Mouse (Mus musculus): Measurements from ENCODE around the gene Polr2l. TPM values are rescaled to one million over a fixed set of nuclear protein-coding genes. Genes with fewer than 3 reads are reported as not detected.

The Polr2l gene
- polyA plus RNA-seq (2015; fragmentation: Nextera tagmentation; extraction: Ambion mirVana), result 45.8 and 47.8 TPM in 2 replicates

DNA sequence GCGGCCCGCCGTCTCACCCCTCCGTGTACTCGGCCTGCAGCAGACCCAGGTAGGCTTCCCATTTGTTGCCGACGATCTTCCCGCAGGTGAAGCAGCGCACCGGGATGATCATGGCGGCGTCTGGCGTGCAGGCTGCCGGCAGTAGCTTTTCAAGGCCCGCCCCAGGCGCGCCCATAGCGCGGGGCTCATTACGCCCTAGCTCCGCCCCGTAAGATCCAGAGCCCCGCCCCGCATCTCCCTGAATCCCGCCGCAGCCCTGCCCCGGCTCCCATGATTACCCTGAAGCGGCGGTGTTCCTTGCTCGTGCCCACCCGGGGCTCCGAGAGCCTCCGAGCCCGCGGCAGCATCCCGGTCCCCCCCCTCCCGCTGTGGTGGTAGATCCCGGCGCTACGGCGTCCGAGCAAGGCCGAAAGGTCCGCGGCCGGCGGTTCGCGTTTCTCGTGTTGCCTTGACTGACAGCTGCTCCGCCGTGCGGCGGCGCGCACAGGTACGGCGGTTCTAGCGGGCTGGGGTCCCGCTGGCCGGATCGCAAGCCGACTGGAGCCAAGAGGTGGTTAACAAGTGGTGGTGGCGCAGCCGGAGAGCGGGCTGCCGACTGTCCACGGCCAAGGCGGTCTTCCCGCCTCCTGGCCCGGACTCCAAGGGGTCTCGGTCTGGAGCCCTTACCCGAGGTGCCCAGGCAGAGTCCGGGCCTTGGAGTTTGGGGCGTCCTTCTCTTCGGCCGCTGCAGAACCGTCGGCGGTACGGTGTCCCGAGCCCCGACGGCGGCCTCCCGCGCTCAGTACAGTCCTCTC lies at the start of gene Polr2l, which contains the start of gene Tspan4:
Gene Polr2l, minus strand, starts transcription at position 122 of the 794 bp plus-strand sequence.
Gene Tspan4, plus strand, starts transcription at position 230 of the 794 bp plus-strand sequence.

DNA sequence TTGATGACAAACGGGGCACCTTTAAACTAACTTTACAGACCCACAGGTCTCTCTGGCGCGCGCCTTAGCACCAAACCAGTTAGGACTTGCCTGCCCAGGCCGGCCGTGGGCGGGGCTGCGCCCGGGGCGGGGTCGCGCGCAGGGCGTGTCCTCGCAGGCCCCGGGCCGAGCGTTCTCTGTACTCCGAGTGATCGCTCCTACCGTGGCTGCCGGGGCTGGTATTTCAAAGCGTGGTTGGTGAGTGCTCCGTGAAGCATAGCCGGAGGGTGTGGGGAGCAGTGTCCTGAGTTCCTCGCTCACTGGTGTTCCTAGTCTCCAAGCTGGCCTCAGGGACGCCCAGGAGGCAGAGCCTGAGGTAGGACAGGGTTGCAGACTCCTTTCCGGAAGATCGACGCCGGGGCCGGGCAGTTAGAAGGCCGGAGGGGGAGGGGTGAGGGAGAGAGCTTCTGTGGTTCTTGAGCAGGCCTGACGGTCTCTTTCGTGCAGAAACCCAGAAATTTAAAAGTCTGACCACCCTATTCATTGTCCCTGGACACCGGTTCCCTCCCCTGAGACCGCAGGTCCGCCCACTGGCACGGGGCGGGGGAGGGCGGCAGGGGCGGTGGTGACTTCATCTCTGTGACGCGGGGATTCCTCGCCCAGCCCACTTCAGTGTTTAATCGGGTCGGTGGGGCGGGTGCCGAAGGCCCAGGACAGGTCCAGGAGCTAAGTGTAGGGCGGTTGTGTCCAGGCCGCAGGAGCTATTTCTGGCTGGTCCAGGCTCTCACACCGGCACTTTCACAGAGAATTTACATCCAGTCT lies 7.5 kb downstream of the Polr2l start, which contains the start of gene Cd151:
Gene Cd151, plus strand, starts transcription at position 163 of the 801 bp plus-strand sequence.

DNA sequence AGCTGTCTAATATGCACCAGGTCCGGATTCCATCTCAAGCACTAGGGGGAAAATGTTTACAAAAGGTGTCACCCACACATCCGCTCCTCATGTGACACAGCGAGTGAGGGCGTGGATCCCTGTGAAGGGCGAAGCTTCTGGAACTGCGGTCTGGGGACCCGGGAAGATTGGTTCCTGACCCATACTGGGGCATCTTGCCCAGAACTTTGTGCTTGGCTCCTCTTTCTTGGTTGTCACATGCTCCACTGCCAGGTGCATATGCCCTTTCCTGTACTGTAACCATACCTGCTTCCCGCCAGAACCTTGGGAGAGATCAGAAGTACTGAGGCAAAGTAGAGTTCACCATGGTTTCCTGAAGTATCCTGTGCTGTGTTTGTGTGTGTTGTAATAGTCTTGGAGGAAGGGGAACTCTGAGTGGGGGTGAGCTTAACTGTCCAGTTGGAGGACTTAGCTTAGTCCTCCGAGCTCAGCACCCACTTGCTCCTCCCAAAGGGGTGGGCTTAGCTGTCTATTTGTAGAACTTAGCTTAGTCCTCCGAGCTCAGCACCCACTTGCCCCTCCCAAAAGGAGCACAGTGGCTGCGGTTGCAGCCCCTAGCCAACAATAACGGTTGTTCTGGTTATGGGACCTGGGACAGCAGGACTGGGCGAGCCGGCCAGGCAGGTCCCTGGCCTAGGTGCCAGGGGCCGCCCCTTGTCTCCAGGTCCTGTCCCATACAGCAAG lies 14.4 kb downstream of the Polr2l start, which contains the start of gene Cracr2b:
Gene Cracr2b, plus strand, starts transcription at position 704 of the 723 bp plus-strand sequence.

DNA sequence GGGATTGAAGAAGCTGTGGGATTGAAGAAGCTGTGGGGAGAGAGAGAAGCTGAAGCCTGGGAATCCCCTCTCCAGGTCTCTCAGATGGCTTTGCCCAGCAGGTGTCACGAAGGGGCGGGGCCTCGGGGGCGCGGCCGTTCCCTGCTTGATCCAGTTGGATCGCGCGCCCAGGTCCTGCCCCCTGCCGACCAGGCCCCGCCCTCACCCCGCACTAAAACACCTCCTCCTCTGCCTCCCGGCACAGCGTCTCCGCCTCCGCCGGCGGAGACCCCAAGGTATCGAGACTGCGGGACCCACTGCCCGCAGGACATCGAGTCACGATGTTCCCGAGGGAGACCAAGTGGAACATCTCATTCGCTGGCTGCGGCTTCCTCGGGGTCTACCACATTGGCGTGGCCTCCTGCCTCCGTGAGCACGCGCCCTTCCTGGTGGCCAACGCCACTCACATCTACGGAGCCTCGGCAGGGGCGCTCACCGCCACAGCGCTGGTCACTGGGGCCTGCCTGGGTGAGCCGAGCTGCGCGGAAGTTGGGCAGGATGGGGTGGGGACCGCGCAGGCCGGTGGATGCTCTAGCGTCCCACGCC lies 19.9 kb downstream of the Polr2l start, which contains the start of gene Pnpla2:
Gene Pnpla2, plus strand, starts transcription at position 232 of the 585 bp plus-strand sequence.

DNA sequence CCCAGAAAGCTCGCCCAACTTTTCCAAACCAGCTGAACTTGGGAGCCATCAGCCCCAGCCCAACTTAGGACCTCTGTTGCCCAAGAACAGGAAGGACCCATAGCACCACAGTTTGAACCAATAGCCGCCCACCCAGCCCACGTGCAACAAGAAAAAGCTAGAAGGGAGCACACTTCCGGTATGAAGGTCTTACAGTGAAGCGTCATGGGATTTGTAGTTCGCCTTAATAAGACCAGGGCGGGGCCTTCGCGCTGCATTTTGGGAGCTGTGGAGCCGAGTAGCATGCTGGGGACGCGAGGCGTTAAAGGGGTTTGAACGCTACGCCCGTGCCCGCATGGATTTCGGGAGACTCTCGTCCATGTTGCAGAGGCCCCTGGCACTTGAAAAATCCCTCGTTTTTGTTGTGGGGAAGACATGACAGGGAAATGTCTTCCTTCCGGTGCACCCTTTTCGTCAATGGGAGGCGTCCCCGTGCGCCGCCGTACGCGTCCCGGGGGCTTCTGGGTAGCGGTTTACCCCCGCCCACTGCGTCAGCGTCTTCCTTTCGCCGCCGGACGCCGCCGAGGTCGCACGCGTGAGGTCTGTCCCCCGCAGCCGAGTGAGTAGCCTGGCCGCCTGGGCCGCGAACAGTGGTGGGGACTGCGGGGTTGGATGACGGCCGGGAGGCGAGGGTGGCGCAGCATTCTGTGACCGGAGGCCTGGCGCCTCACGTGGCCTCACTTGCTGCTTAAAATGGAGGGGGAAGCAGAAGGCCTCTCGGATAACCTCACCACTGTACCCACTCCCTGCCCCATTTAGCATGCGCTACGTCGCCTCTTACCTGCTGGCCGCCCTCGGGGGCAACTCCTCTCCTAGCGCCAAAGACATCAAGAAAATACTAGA lies 27.6 kb downstream of the Polr2l start, which contains the start of gene Rplp2:
Gene Rplp2, plus strand, starts transcription at position 261 of the 882 bp plus-strand sequence.

DNA sequence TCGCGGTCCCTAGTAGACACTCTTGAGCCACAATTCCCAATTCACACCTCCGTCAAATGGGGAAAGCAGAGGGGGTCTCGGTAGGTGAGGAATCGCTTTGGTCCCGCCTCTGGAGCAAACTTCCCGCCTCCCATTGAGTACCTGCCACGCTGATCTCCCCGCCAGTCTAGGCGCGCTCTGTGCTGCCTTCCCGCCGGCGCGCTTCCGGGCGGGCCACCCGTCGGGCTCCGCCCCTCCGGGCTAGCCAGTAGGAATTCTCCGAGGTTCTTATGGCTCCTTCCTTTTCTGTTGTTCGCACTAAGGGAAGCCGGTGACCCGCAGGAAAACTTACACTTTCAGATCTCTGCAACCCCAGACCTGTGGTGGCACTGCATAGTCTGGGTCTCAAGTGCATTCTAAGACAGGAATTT lies 31.1 kb downstream of the Polr2l start, which contains the start of gene Pidd1:
Gene Pidd1, minus strand, starts transcription at position 198 of the 410 bp plus-strand sequence.

DNA sequence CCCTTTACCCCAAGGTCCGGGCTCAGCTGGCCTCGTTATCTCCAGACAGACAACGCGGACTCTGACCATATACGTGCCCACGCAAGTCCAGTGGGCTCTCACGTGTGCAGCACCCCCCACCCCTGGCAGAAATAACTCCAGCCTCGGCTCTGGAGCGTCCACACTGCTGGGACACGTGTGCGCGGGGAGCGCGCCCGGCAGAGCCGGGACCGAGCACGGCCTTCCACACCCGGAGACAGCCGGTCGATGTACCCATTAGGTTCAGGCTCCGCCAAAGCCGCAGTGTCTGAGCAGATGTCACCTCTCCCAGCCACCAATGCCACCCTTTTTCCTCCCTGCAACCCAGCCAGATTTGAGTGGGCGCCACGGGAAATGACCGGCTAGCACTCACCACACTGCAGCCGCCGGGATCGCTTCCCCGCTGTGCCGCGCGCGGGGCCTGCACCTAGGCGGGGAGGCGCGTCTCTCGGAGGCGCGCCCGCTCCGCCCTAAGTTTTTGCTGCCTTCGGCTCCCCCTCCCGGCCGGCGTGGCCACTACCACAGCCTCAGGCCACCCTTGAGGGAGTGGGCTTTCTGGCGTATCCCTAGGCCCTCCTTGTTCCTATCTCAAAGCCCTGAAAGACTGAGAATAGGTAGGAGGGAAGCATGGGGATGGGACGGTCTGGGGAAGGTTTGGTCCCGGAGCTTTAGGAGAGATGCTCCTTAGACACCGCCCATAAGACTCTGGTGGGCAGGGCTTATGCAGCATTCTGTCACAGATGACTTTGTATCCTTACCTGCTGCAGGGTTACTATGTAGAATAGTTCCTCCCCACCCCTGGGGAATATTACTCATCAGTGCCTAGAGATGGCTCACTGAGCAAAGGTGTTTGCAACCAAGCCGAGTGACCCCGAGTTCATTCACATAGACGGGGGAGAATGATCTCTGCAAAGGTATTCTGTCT lies 37.5 kb downstream of the Polr2l start, which contains the start of gene Slc25a22:
Gene Slc25a22, minus strand, starts transcription at position 715 of the 943 bp plus-strand sequence.

DNA sequence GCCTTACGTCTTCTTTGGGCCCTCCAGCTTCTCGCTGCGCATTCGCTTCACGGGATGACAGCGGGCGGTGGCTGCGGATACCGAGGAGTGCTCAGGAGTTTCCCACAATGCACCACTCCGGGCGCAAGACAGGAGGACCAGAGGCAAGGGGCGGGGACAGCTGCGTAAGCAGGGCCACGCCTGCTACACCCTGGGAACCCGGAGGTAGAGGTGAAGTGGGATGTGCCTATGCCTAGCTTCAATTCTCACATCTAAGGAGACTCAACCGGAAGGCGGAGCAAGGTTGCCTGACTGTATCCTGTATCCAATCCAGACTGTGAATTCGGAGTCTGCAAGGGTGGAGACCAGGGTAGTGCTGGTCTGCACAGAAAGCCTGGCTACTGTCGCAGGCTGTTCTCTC lies 45.6 kb downstream of the Polr2l start, which contains the start of gene Cend1:
Gene Cend1, minus strand, starts transcription at position 182 of the 400 bp plus-strand sequence.

Other genes with a start within 250 kb of the Polr2l start
- gene Phrf1, start 246.3 kb downstream of the Polr2l start, polyA plus RNA-seq (2015; fragmentation: Nextera tagmentation; extraction: Ambion mirVana), result 18.7 and 20.2 TPM in 2 replicates
- 7.6 and 9.4 TPM in 2 replicates for gene Irf7, start 208.7 kb downstream of the Polr2l start, polyA plus RNA-seq (2015; fragmentation: Nextera tagmentation; extraction: Ambion mirVana)
- gene Cdhr5, start 198.3 kb downstream of the Polr2l start, polyA plus RNA-seq (2015; fragmentation: Nextera tagmentation; extraction: Ambion mirVana), result 1.9 and 2.4 TPM in 2 replicates
- gene Sct, start 196.0 kb downstream of the Polr2l start, polyA plus RNA-seq (2015; fragmentation: Nextera tagmentation; extraction: Ambion mirVana), result 7.2 and 11.2 TPM in 2 replicates
- 0.23 and 0.56 TPM in 2 replicates for gene Drd4, start 183.1 kb downstream of the Polr2l start, polyA plus RNA-seq (2015; fragmentation: Nextera tagmentation; extraction: Ambion mirVana)
- gene Deaf1, start 147.4 kb downstream of the Polr2l start, polyA plus RNA-seq (2015; fragmentation: Nextera tagmentation; extraction: Ambion mirVana), result 30.0 and 33.3 TPM in 2 replicates
- 21.3 and 21.5 TPM in 2 replicates for gene Tmem80, start 147.4 kb downstream of the Polr2l start, polyA plus RNA-seq (2015; fragmentation: Nextera tagmentation; extraction: Ambion mirVana)
- 2.2 and 2.4 TPM in 2 replicates for gene Eps8l2, start 136.3 kb downstream of the Polr2l start, polyA plus RNA-seq (2015; fragmentation: Nextera tagmentation; extraction: Ambion mirVana)
- gene Taldo1, start 82.9 kb downstream of the Polr2l start, polyA plus RNA-seq (2015; fragmentation: Nextera tagmentation; extraction: Ambion mirVana), result 210 and 316 TPM in 2 replicates
- 25.7 and 27.1 TPM in 2 replicates for gene Gatd1, start 61.0 kb downstream of the Polr2l start, polyA plus RNA-seq (2015; fragmentation: Nextera tagmentation; extraction: Ambion mirVana)
- 0.40 and 0.59 TPM in 2 replicates for gene Cend1, start 45.6 kb downstream of the Polr2l start, polyA plus RNA-seq (2015; fragmentation: Nextera tagmentation; extraction: Ambion mirVana)
- 15.8 and 17.3 TPM in 2 replicates for gene Slc25a22, start 37.2 kb downstream of the Polr2l start, polyA plus RNA-seq (2015; fragmentation: Nextera tagmentation; extraction: Ambion mirVana)
- gene Pidd1, start 31.1 kb downstream of the Polr2l start, polyA plus RNA-seq (2015; fragmentation: Nextera tagmentation; extraction: Ambion mirVana), result 1.2 and 1.8 TPM in 2 replicates
- 941 and 958 TPM in 2 replicates for gene Rplp2, start 27.8 kb downstream of the Polr2l start, polyA plus RNA-seq (2015; fragmentation: Nextera tagmentation; extraction: Ambion mirVana)
- 249 and 404 TPM in 2 replicates for gene Pnpla2, start 19.9 kb downstream of the Polr2l start, polyA plus RNA-seq (2015; fragmentation: Nextera tagmentation; extraction: Ambion mirVana)
- gene Cracr2b, start 14.0 kb downstream of the Polr2l start, polyA plus RNA-seq (2015; fragmentation: Nextera tagmentation; extraction: Ambion mirVana), result 13.8 and 15.2 TPM in 2 replicates
- gene Cd151, start 7.7 kb downstream of the Polr2l start, polyA plus RNA-seq (2015; fragmentation: Nextera tagmentation; extraction: Ambion mirVana), result 18.0 and 21.8 TPM in 2 replicates
- 43.1 and 47.4 TPM in 2 replicates for gene Tspan4, start 108 bp upstream of the Polr2l start, polyA plus RNA-seq (2015; fragmentation: Nextera tagmentation; extraction: Ambion mirVana)
- gene Chid1, start 64.7 kb upstream of the Polr2l start, polyA plus RNA-seq (2015; fragmentation: Nextera tagmentation; extraction: Ambion mirVana), result 18.9 and 22.1 TPM in 2 replicates
- 34.8 and 39.4 TPM in 2 replicates for gene Ap2a2, start 87.0 kb upstream of the Polr2l start, polyA plus RNA-seq (2015; fragmentation: Nextera tagmentation; extraction: Ambion mirVana)
- 0.08 and 0.09 TPM in 2 replicates for gene Muc6, start 180.2 kb upstream of the Polr2l start, polyA plus RNA-seq (2015; fragmentation: Nextera tagmentation; extraction: Ambion mirVana)
- 0.10 TPM in 1 of 2 replicates, not detected in the other for gene Muc2, start 215.2 kb upstream of the Polr2l start, polyA plus RNA-seq (2015; fragmentation: Nextera tagmentation; extraction: Ambion mirVana)

Data from skeletal muscle tissue, postnatal 0 days (tissue).